Mouse (Mus musculus) telencephalon, adult 2 months (tissue): ENCODE measurements around the gene Runx2.

Source experiments
- DNase-seq: peaks from one replicate; pipeline ENCODE4 v3.0.0-alpha.2; 2011; ENCODE audit warnings: low read depth, low spot score

The Runx2 gene

DNA sequence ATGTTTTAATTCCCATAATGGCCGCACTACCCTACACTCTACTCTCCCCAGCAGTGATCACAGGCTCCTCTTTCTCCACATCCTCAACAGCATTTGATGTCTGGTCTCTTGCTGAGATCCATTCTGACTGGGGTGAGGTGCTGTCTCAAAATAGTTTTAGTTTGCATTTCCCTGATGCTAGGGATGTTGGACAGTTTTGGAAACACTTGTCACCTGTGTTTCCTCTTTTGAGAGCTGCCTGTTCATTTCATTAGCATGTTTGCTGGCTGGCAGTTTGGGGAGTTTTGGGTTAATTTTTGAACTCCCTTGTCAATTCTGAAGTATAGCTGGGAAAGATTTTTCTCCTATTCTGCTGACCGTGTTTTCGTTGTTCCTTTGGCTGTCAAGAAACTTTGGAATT, 340.3 kb downstream of the Runx2 start:
- DNase-seq, result no peak

DNA sequence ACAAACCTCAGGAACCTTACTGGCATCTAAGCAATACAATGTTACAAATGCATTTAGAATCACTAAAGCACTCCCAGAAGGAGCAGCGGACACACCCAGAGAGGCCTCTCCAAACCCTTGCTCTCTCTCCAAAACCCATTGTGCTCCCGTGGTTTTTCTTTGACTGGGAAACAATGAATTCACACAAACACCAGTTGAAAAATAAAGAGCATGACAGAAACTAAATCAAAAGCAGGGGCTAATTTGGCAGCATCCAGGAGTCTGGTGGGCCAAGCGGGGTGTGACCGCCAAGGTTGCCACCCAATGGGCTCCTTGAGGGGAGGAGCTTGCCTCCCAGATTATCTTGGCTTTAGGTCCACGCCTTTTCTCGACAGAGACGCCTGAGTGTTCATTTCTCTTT, 341.9 kb downstream of the Runx2 start:
- no peak for DNase-seq

DNA sequence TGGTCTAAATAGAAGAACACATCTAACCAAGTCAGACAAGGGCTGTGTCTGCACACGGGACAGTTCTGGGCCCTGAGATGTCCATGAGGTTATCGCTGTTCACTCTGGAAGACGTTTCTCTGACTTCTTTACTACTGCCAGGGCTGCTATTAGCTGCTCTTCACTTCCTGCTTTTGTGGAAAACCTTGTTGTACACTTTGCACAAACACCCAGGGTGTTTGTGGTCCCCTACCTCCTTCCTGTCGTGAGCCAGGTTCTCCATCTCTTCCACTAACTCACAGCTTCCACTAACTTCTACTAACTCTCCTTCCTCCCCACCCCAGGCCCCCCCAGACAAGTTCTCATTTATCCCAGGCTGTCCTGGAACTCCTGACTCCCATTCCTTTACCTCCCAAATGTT, 350.9 kb downstream of the Runx2 start:
- DNase-seq, result no peak

DNA sequence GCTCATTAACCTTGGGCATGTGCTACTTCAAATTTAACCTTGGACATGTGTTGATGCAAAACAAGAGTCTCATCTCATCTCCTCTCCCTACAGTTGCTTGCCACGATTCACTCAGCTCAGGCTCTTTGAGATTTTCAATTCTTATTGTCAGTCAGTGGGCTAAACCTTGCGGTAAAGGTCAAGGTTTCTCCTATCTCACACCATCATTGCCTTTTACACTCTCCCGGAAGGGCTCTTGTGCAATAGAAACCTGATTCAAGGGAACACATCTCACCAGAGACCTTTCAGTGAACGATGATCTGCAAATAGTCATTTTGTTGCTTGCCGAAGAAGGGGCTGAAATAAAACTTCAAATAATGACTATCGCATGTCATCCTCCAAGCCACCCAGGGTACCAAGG, 354.4 kb downstream of the Runx2 start:
- no peak for DNase-seq

DNA sequence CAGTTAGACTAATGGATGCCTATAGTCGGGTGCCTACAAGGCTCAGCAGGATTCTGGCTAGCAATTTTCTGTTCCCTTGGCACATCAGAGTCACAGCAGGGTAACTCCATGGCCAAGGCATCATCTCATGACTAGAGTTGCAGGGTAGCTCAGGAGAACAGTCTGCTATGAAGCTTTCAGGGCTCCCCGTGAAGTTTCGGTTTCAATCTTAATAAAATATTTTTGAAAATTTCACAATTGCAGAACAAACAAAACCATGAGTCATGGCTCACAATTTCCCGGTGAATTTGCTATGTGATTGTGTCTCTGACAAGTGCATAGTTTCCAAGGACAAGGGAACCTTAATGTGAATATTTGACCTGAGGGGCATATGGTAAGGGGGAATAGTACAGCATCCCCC, 355.6 kb downstream of the Runx2 start:
- no peak for DNase-seq

DNA sequence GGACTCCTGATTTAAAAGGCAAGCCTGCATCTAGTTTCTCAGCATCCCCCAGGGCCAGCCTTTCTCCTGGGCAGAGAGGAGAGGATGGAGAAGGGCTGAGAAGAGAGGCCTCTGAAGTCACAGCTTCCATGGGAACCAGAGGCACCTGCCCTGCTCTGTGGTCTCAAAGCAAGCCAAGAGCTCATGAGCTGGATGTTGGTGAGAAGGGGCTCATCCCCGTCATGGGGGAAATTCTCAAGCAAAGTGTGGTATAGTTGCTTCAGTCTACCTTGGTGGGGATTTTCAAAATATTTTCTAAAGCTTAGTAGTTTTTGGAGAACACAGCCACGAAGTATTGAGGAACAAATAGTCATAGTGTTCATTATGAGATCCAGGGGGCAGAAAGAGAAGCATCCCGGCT, 357.9 kb downstream of the Runx2 start:
- DNase-seq, result no peak

DNA sequence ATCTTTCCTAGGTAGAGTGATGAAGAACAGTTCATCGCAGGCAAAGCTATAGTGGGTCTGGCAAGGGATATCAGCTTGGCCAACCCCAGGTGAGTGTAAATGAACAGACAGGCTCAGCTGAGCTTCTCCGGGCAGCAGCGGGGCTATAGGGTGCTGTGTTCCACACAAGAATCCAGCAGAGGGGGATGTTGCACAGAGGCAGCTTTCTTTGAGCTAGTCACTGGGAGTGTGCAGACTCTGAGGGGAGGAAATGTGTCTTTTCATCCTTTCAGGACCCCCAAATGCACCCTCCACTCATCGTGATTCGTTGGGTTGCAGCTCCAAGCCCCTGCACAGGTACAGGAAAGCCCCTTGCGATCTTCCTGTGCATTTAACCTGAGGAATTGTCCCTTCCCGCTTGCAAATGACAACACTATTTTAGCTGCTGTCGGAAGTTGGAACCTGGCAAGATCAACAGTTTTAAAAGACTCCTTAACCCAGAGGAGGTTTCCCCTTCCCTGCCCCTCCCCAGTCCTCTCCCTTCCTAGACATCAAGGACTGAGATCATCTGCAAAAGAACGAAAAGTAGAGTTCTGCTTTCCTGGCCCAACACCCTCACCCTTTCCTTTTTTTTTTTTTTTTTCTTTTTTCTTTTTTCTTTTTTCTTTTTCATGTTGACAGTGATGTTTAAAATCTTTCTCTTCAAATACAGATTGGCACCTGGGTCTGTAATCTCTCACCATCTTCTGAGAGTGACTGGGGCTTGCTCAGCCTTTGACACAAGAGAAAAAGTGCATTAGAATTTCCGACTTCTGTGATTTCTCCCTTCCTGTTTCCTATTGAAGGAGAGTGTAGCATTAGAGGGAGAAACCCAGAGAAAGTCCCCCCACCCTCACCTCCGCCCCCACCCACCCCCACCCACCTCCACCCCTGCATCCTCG, 358.7 kb downstream of the Runx2 start:
- peak; percentile 29 for DNase-seq

DNA sequence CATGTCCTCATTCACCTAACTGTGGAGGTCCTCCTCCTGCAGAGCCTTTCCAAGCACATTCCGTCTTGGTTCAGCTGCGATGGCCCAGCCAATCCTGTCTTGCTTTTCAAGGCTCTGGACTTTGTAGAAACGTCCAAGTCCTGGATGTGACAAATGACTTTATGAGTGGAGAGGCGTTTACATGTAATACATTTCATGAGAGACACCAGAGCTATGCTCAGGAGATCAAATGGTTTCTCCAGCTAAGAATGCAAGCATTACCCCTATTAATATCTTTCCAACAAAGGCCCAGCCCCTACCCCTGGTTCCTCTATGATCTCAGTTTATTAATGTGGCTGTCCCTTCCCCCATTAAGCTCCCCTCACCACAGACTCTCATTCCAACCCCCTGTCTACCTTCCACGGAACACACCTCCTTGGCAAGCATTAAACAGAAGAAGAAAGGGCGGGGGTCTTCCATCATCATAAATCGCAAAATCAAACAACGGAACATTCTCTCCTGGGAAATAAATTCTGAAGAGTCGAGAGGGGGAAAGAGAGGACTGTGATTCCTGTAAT, 364.6 kb downstream of the Runx2 start:
- DNase-seq, result no peak
